Mouse (Mus musculus) inflammation-experienced regulatory T-cells, adult 16 weeks (primary cell): ENCODE results near the gene Drg2. TPM values are rescaled to one million over a fixed set of nuclear protein-coding genes. Genes with fewer than 3 reads are reported as not detected.

Experiments used
- polyA plus RNA-seq: library from polyadenylated mRNA; unstranded; fragments of 100-300 nt; shearing (Covaris generic); gene quantifications from one replicate; pipeline ENCODE4 v1.2.1, GENCODE M21; 2017

Gene Drg2
- polyA plus RNA-seq: 65.4 TPM

DNA sequence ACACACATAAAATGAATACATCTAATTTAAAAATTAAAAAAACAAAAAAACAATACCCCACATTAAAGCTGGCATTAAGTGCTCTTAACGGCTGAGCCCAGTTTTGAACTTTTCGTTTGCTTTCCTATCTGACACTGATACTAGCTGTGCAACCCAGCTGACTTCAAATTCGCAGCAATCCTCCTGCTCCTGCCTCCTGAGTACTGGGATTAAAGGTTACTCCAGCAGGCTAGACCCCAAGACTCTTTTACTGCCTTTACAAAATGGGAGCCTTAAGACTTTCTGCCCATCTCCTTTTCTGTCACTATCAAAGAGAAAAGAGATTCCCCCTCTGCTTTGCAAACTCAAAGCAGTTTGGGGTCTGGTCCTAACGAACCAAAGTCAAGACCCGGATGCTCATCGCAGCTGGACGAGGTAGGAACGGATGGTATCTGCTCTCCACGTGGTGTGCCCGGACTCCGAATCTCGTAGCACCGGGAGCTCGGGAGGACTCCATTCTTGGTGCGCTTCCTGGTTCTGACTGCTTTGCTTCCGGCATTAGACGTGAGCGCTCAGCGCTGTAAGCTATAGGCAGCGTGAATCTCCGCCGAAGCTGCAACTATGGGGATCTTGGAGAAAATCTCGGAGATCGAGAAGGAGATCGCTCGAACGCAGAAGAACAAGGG, at the start of gene Drg2:
Drg2 (plus strand) TSS at position 512 of the 665 bp plus-strand sequence.

DNA sequence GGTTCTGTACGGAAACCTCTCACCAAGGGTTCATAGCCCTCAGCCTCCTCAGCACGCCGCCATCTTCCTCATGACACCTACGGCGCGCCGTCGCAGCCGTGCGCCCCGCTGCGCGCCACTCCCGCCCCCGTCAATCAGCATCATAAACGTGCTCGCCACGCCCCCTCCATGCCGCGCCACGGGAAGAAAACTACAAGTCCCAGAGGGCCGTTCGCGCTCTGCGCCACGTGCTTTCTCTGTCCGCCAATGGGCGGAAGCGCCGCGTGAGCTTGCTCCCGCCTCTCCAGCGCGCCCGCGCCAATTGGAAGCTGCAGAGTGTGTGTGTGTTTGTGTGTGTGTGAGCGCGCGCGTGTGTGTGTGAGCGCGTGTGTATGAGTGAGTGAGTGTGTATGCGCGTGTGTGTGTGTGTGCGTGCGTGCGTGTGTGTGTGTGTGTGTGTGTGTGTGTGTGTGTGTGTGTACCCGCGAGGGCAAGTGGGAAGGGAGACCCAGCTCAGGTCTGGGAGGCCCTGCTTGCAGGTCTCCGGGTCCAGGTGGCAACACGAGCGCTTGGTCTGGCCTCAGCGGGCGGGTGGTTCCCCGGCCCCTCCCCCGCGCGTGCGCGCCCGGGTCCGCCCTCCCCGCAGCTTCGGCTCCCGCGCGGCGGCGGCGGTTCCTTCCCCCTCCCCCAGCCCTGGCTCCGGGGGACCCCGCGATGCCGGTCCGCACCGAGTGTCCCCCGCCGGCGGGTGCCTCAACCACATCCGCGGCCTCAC, 37.3 kb upstream of the Drg2 start, which contains the start of gene Gid4:
Gid4 (plus strand) TSS at position 183 of the 754 bp plus-strand sequence.

GRCm38 (mm10) chr11:60417717-60418472, 36.5 kb upstream of the Drg2 start, which contains the start of gene Atpaf2:
Gene Atpaf2, minus strand, starts transcription at chr11:60418457.

GRCm38 (mm10) chr11:60469039-60469438, 14.6 kb downstream of the Drg2 start, which contains the start of gene Myo15:
Gene Myo15, plus strand, starts transcription at chr11:60469339.

Other genes with a start within 250 kb of the Drg2 start
- 97.0 TPM for gene Srebf1, start 232.0 kb upstream of the Drg2 start, polyA plus RNA-seq
- gene Tom1l2, start 101.7 kb upstream of the Drg2 start, polyA plus RNA-seq: 84.2 TPM
- gene Drc3, start 101.3 kb upstream of the Drg2 start, polyA plus RNA-seq: 0.96 TPM
- 9.1 TPM for gene Gid4, start 37.4 kb upstream of the Drg2 start, polyA plus RNA-seq
- gene Atpaf2, start 36.1 kb upstream of the Drg2 start, polyA plus RNA-seq: 46.6 TPM
- 0.02 TPM for gene Myo15, start 14.7 kb downstream of the Drg2 start, polyA plus RNA-seq
- gene Alkbh5, start 81.8 kb downstream of the Drg2 start, polyA plus RNA-seq: 4.8 TPM
- 31.4 TPM for gene Llgl1, start 245.1 kb downstream of the Drg2 start, polyA plus RNA-seq